Mouse (Mus musculus): ENCODE measurements around the gene Wbp1l. TPM values are rescaled to one million over a fixed set of nuclear protein-coding genes. Genes with fewer than 3 reads are reported as not detected.
A peak's percentile ranks its signal among the peaks of the same experiment; 100 is the strongest.

Gene Wbp1l
- polyA plus RNA-seq, 2 experiments, result 42.6 to 44.0 TPM

DNA sequence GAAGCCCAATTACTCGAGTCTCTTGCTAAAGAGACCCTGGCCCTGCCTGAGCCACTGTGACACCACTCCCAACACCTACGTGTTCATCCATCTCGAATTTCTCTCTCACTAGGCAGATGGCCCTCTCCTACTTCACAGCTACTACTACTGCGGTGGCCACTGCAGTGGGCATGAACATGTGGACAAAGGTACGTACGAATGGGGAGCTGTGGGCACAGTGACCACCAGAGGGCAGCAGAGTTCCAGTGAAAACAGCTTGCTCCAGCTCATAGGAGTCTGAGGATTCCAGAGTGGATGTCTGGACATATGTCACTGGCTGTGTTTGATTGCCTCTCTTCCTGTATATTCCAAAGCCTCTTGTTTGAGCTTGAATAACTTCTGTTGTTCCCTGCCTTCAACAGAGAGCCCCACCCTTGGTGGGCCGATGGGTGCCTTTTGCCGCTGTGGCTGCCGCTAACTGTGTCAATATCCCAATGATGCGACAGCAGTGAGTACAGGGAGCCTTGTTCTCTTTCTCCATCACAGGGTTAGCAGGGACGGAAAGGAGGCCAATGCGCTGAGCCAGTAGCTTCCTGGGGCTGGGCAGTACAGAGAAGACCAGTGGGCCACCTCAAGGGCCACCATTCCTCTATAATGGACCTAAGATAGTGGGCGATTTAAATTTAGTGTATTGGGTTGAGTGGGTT is 10.9 kb upstream of the Wbp1l start:
- Histone ChIP-seq H3K4me2 (replicated peaks; ENCODE audit: low read depth, low read length, severe bottlenecking) (no peak overlapping the region), H3K4me3 (replicated peaks; ENCODE audit: low read length) (no peak overlapping the region), H3K36me3 (ENCODE audit: control insufficient read depth, insufficient read depth, low read length) (peaks cover 47% of the 10 kb centered on the region), H3K4me1 (ENCODE audit: control insufficient read depth, insufficient read depth, low read length) (no peaks in the 10 kb centered on the region), H3K27me3 (ENCODE audit: control insufficient read depth, insufficient read depth, low read length) (no peaks in the 10 kb centered on the region), H3K9ac (ENCODE audit: low read depth, low read length, severe bottlenecking) (no peak overlapping the region), H3K9me3 (ENCODE audit: control insufficient read depth, low read length) (no peaks in the 10 kb centered on the region), H3K27ac (replicated peaks; ENCODE audit: low read depth, low read length) (no peak overlapping the region)
- 0 out of 2 replicates have a peak, but pooled peaks have one; percentile 49 for ATAC-seq (ENCODE audit: low FRiP score, low read depth)
- TF ChIP-seq POLR2A (IDR thresholded peaks at IDR 0.05; ENCODE audit: borderline replicate concordance, extremely low read depth, insufficient read depth, insufficient read length), result peak; percentile 41; the same call in 1 of the 2 replicates
- 57% methylated on average over 13 of the region's 13 CpGs for WGBS
- DNase-seq (ENCODE audit: low spot score), result peak; percentile 86

DNA sequence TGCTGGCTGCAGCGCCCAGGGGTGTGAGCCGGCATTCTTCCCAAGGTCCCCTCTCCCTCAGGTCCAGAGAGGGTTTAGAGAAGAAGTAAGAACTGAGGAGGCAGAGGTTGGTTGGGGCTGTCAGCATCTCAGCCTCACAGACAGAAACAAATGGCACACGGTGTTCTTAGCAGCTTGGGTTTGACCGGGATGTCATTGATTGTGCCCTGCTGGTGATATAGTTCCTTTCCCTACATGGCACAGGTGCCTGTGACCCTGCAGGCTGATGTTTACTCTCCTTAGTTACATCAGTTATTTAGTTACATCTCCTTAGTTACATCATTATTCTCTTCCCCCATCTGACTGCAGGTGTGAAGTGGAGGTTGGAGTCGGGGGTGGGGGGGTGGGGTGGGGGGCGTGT is 7.3 kb upstream of the Wbp1l start:
- H3K4me3 ChIP-seq (replicated peaks; ENCODE audit: low read length), result no peak overlapping the region
- H3K27ac ChIP-seq (replicated peaks; ENCODE audit: low read depth, low read length), result no peak overlapping the region
- H3K27me3 ChIP-seq (ENCODE audit: control insufficient read depth, insufficient read depth, low read length), result no peaks in the 10 kb centered on the region
- H3K36me3 ChIP-seq (ENCODE audit: control insufficient read depth, insufficient read depth, low read length), result peaks cover 43% of the 10 kb centered on the region
- no peak overlapping the region for H3K4me2 ChIP-seq (replicated peaks; ENCODE audit: low read depth, low read length, severe bottlenecking)
- DNase-seq (ENCODE audit: low spot score), result no peak
- TF ChIP-seq POLR2A (IDR thresholded peaks at IDR 0.05; ENCODE audit: borderline replicate concordance, extremely low read depth, insufficient read depth, insufficient read length), result no peak
- WGBS, result 72% methylated on average over 6 of the region's 6 CpGs
- no peaks in the 10 kb centered on the region for H3K9me3 ChIP-seq (ENCODE audit: control insufficient read depth, low read length)
- no peak overlapping the region for H3K9ac ChIP-seq (ENCODE audit: low read depth, low read length, severe bottlenecking)
- no peak for ATAC-seq (ENCODE audit: low FRiP score, low read depth)
- H3K4me1 ChIP-seq (ENCODE audit: control insufficient read depth, insufficient read depth, low read length), result no peaks in the 10 kb centered on the region

DNA sequence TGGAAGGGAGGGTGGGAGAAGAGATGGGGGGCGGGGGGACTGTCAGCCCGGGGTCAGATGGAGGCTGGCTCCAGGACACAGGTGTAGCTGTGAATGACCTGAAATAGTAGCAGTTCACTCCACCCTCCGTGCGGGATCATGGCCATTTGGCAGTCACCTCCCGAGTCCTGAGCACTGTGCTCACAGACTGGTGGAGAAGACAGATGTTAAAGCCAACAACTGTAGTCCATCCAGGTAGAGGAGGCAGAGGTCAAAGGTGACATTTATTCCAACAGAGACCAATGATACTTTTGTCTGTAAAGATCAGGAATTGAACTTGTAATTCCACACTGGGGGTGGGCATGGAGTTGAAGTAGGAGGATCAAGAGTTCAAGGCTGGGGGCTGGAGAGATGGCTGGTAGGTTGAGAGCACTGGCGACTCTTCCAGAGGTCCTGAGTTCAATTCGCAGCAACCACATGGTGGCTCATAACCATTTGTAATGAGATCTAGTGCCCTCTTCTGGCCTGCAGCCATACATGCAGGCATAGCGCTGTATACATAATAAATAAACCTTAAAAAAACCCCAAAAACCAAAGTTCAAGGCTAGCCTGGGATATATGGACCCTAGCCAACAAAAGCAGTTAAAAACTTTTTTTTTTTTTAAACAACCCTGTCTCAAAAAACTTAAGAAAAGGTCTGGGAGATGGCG is 6.0 kb upstream of the Wbp1l start:
- Histone ChIP-seq H3K27ac (replicated peaks; ENCODE audit: low read depth, low read length) (no peak overlapping the region), H3K4me1 (ENCODE audit: control insufficient read depth, insufficient read depth, low read length) (no peaks in the 10 kb centered on the region), H3K4me3 (replicated peaks; ENCODE audit: low read length) (no peak overlapping the region), H3K27me3 (ENCODE audit: control insufficient read depth, insufficient read depth, low read length) (no peaks in the 10 kb centered on the region), H3K9ac (ENCODE audit: low read depth, low read length, severe bottlenecking) (no peak overlapping the region), H3K36me3 (ENCODE audit: control insufficient read depth, insufficient read depth, low read length) (peaks cover 45% of the 10 kb centered on the region), H3K4me2 (replicated peaks; ENCODE audit: low read depth, low read length, severe bottlenecking) (no peak overlapping the region), H3K9me3 (ENCODE audit: control insufficient read depth, low read length) (no peaks in the 10 kb centered on the region)
- DNase-seq (ENCODE audit: low spot score) (no peak), ATAC-seq (ENCODE audit: low FRiP score, low read depth) (no peak)
- WGBS, result 90% methylated on average over 9 of the region's 9 CpGs
- TF ChIP-seq POLR2A (IDR thresholded peaks at IDR 0.05; ENCODE audit: borderline replicate concordance, extremely low read depth, insufficient read depth, insufficient read length), result no peak

DNA sequence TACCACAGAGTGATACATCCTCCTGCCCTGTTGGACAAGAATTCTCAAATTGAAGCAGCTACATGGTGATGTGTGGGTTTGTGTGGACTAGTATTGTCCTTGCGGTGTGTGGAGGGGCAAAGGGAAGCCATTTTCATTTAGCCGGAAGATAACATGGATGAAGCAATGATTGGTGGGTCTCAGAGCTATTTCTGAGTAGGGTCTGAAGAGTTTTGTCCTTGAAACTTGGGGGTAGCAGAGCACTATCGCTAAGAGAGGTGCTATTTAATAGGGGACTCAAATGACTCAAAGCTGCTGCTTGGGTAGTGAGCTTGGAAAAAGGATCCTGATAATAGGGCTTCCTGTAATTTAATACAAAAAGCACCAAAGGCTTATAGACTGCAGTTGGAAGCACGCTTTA is 697 bp upstream of the Wbp1l start:
- Histone ChIP-seq H3K4me3 (replicated peaks; ENCODE audit: low read length) (peak overlapping the region; percentile 12; the same call in 1 of the 2 replicates), H3K27me3 (ENCODE audit: control insufficient read depth, insufficient read depth, low read length) (no peaks in the 10 kb centered on the region), H3K4me1 (ENCODE audit: control insufficient read depth, insufficient read depth, low read length) (peaks cover 10% of the 10 kb centered on the region; the same call in 1 of the 2 replicates), H3K9ac (ENCODE audit: low read depth, low read length, severe bottlenecking) (no peak overlapping the region), H3K36me3 (ENCODE audit: control insufficient read depth, insufficient read depth, low read length) (peaks cover 23% of the 10 kb centered on the region), H3K27ac (replicated peaks; ENCODE audit: low read depth, low read length) (no peak overlapping the region), H3K9me3 (ENCODE audit: control insufficient read depth, low read length) (no peaks in the 10 kb centered on the region), H3K4me2 (replicated peaks; ENCODE audit: low read depth, low read length, severe bottlenecking) (peak overlapping the region; percentile 35)
- WGBS, result 79% methylated on average over 4 of the region's 4 CpGs
- no peak for TF ChIP-seq POLR2A (IDR thresholded peaks at IDR 0.05; ENCODE audit: borderline replicate concordance, extremely low read depth, insufficient read depth, insufficient read length)
- ATAC-seq (ENCODE audit: low FRiP score, low read depth) (no peak), DNase-seq (ENCODE audit: low spot score) (no peak)

DNA sequence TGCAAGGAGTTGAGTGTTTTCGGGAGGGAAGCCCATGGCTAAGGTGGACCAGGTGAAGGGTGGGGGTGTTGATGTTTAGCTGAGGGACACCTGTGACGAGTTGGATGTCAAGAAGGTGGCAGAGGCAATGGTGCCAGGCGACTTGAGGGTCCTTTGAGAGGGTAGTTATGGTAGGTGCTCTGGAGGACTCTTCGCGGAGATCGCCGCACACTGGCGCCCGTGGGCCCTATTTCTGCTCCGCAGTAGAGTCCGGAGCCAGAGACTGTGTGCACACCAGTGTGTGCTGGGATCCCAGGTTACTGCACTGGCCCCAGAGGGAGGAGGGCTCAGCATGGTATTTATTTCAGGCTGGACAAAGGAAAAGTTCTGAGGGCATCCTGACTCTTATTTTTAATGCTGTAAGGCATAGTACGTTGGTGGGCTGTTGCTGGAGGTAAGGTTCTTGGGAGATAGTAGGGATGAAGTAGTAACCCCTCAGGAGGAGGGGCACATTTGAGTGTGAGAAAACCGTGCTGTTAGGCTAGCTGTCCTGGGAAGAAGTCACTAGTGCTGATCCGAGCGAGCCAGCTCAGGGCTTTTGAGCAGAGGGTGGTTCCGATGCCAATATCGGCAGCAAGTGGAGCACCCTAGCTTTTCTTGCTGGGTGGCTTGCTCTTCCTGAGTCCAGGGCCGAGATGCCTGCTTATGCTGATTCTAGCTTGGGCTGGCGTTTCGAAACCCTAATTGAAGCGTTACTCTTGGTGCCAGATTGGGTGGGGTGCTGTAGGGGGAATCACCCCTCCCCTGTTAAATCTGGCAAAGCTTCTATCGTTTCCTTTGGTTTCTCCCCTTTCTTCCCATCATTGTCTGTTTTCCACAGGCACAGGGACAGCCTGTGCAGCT is 732 bp downstream of the Wbp1l start:
- WGBS, result 22% methylated on average over 22 of the region's 22 CpGs
- no peak for TF ChIP-seq POLR2A (IDR thresholded peaks at IDR 0.05; ENCODE audit: borderline replicate concordance, extremely low read depth, insufficient read depth, insufficient read length)
- Histone ChIP-seq H3K36me3 (ENCODE audit: control insufficient read depth, insufficient read depth, low read length) (peaks cover 26% of the 10 kb centered on the region), H3K4me3 (replicated peaks; ENCODE audit: low read length) (peak overlapping the region; percentile 80), H3K9ac (ENCODE audit: low read depth, low read length, severe bottlenecking) (peak overlapping the region; percentile 77), H3K4me1 (ENCODE audit: control insufficient read depth, insufficient read depth, low read length) (peaks cover 10% of the 10 kb centered on the region; the same call in 1 of the 2 replicates), H3K4me2 (replicated peaks; ENCODE audit: low read depth, low read length, severe bottlenecking) (peak overlapping the region; percentile 88), H3K27ac (replicated peaks; ENCODE audit: low read depth, low read length) (no peak overlapping the region), H3K27me3 (ENCODE audit: control insufficient read depth, insufficient read depth, low read length) (no peaks in the 10 kb centered on the region), H3K9me3 (ENCODE audit: control insufficient read depth, low read length) (no peaks in the 10 kb centered on the region)
- DNase-seq (ENCODE audit: low spot score) (no peak), ATAC-seq (ENCODE audit: low FRiP score, low read depth) (no peak)

All from limb, embryonic 14.5 days (tissue).